ENCODE assay signal across 9 mouse cellular contexts in the genomic region with DNA sequence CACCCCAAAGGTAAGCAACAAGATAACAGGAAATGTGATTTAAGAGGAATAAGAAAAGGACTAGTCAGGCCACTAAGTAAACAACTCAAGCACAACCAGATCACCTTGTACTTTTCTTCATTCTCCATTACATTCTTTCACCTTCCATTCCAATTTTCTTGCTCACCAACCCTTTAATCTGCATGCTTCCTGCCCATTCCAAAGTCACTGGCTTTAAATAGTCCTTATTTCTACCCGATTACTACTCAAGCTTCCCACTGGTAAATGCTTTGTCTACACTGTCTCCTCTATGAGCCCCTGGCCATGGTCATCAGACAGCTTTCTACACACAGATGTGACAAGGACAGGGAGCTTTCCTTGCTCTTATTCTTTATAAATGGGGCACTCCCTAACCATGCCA. TPM values are rescaled to one million over a fixed set of nuclear protein-coding genes. Genes with fewer than 3 reads are reported as not detected.
A peak's percentile ranks its signal among the peaks of the same experiment; 100 is the strongest.
DNase-seq lines count a peak whose midpoint lies in the region; ATAC-seq and TF ChIP-seq lines count a peak whose summit lies in the region.
"Had no signal": no experiment of that assay in that cellular context is flagged by ENCODE, and none has a peak within 500 bp of the region (broad histone marks: within the 10 kb centered on the region; RNA-seq: fewer than 3 reads in every experiment).

No protein-coding gene starts in this region.

- H3K4me1 ChIP-seq in lung, embryonic 14.5 days (ENCODE audit: insufficient read depth) = no peaks in the 10 kb centered on the region
- peaks cover 20% of the 10 kb centered on the region for H3K4me1 ChIP-seq in forebrain, embryonic 12.5 days
- H3K4me1 ChIP-seq in limb, embryonic 10.5 days = peaks cover 16% of the 10 kb centered on the region
- H3K4me1 ChIP-seq in neural tube, embryonic 14.5 days (ENCODE audit: control insufficient read depth, insufficient read depth, low read length) = peaks cover 15% of the 10 kb centered on the region

- no peak overlapping the region for H3K27ac ChIP-seq in lung, embryonic 14.5 days (ENCODE audit: low read depth)
- no peak overlapping the region for H3K27ac ChIP-seq in forebrain, embryonic 12.5 days
- H3K27ac ChIP-seq in limb, embryonic 10.5 days = no peak overlapping the region
- no peak overlapping the region for H3K27ac ChIP-seq in neural tube, embryonic 14.5 days (ENCODE audit: low read depth, low read length)

- H3K9me3 ChIP-seq in lung, embryonic 14.5 days (ENCODE audit: low read depth, low read length) = no peaks in the 10 kb centered on the region
- no peaks in the 10 kb centered on the region for H3K9me3 ChIP-seq in forebrain, embryonic 12.5 days
- no peaks in the 10 kb centered on the region for H3K9me3 ChIP-seq in limb, embryonic 10.5 days (replicated peaks)
- H3K9me3 ChIP-seq in neural tube, embryonic 14.5 days (ENCODE audit: control insufficient read depth, low read length) = no peaks in the 10 kb centered on the region

- DNase-seq in lung, embryonic 14.5 days = no peak
- DNase-seq in lung, postnatal 4 days = no peak
- no peak for DNase-seq in limb, embryonic 10.5 days (ENCODE audit: low spot score)
- no peak for DNase-seq in layer of hippocampus, adult 8-10 months (ENCODE audit: low spot score in 2 of 2)
- DNase-seq in right cerebral cortex, adult 18-20 months = no peak
- no peak for DNase-seq in frontal cortex, adult 2 months (ENCODE audit: extremely low spot score in 1 of 2, low spot score in 1 of 2)
- DNase-seq: cerebellum, adult 18-20 months had no signal

- no peak for ATAC-seq in lung, embryonic 14.5 days (ENCODE audit: insufficient read depth)
- ATAC-seq in forebrain, embryonic 12.5 days (ENCODE audit: low FRiP score) = no peak
- no peak for ATAC-seq in neural tube, embryonic 14.5 days (ENCODE audit: low read depth)

- 67% methylated on average over 1 of the region's 1 CpGs for WGBS in lung, embryonic 14.5 days
- WGBS in forebrain, embryonic 12.5 days = 59% methylated on average over 1 of the region's 1 CpGs
- 74% methylated on average over 1 of the region's 1 CpGs for WGBS in limb, embryonic 10.5 days
- WGBS in neural tube, embryonic 14.5 days = 59% methylated on average over 1 of the region's 1 CpGs

- H3K9ac ChIP-seq in lung, embryonic 14.5 days = no peak overlapping the region
- no peak overlapping the region for H3K9ac ChIP-seq in forebrain, embryonic 12.5 days
- H3K9ac ChIP-seq in neural tube, embryonic 14.5 days (replicated peaks; ENCODE audit: low read depth, low read length) = no peak overlapping the region

- H3K36me3 ChIP-seq in lung, embryonic 14.5 days (ENCODE audit: insufficient read depth) = peaks cover 24% of the 10 kb centered on the region
- H3K36me3 ChIP-seq in forebrain, embryonic 12.5 days (replicated peaks) = peaks cover 22% of the 10 kb centered on the region
- H3K36me3 ChIP-seq in limb, embryonic 10.5 days = peaks cover 39% of the 10 kb centered on the region
- H3K36me3 ChIP-seq in neural tube, embryonic 14.5 days (ENCODE audit: control insufficient read depth, insufficient read depth, low read length) = 0 out of 2 replicates have a peak, but pooled peaks cover 10% of the 10 kb centered on the region

- no peak overlapping the region for H3K4me3 ChIP-seq in lung, embryonic 14.5 days (ENCODE audit: low read depth, low read length)
- no peak overlapping the region for H3K4me3 ChIP-seq in forebrain, embryonic 12.5 days (replicated peaks)
- H3K4me3 ChIP-seq in limb, embryonic 10.5 days = 0 out of 2 replicates have a peak overlapping the region, but pooled peaks have one; percentile 96
- H3K4me3 ChIP-seq in neural tube, embryonic 14.5 days (ENCODE audit: low read depth, low read length) = no peak overlapping the region

- peak overlapping the region; percentile 82 for H3K4me2 ChIP-seq in lung, embryonic 14.5 days
- H3K4me2 ChIP-seq in forebrain, embryonic 12.5 days = peak overlapping the region; percentile 29; the same call in 1 of the 2 replicates
- H3K4me2 ChIP-seq in neural tube, embryonic 14.5 days (ENCODE audit: low read depth, low read length) = peak overlapping the region; percentile 6; the same call in 1 of the 2 replicates

- no peak for TF ChIP-seq CTCF in lung, embryonic 14.5 days (IDR thresholded peaks at IDR 0.05; ENCODE audit: low read depth)

- no peaks in the 10 kb centered on the region for H3K27me3 ChIP-seq in lung, embryonic 14.5 days (ENCODE audit: insufficient read depth, low read length)
- H3K27me3 ChIP-seq in forebrain, embryonic 12.5 days = no peaks in the 10 kb centered on the region
- no peaks in the 10 kb centered on the region for H3K27me3 ChIP-seq in limb, embryonic 10.5 days (ENCODE audit: low read depth, poor library complexity, severe bottlenecking)
- H3K27me3 ChIP-seq in neural tube, embryonic 14.5 days (ENCODE audit: control insufficient read depth, insufficient read depth, low read length) = no peaks in the 10 kb centered on the region

RNA-seq across cellular contexts. Expression of a gene that starts 2.3 kb away (rescaled TPM):
- 71.4 and 73.3 TPM in 2 replicates for polyA plus RNA-seq in lung, embryonic 14.5 days (2014; fragmentation: Nextera tagmentation; extraction: Ambion mirVana)
- 58.5 and 62.5 TPM in 2 replicates for polyA plus RNA-seq in forebrain, embryonic 12.5 days (2016; fragmentation: Nextera tagmentation; extraction: Ambion mirVana)
- polyA plus RNA-seq in limb, embryonic 10.5 days (2016; fragmentation: Nextera tagmentation; extraction: Ambion mirVana) = 83.4 and 89.4 TPM in 2 replicates
- 45.7 and 53.2 TPM in 2 replicates for polyA plus RNA-seq in neural tube, embryonic 14.5 days (2014; fragmentation: Nextera tagmentation; extraction: Ambion mirVana)
- total RNA-seq in layer of hippocampus, adult 8-10 months (2022) = 10 to 100 TPM; 22.5 to 36.6 (median 30.4) TPM
- 17.2 and 21.6 TPM in 2 replicates for polyA plus RNA-seq in frontal cortex, adult 2 months (2012; rRNA removed)

Comparison
In these comparisons a context has a peak if more than half of its experiments do, and no peak if none do; other contexts are left out.
1. H3K4me2 ChIP-seq: peak in every context shown above with its lines; median percentile 82 in lung, embryonic 14.5 days; 29 in forebrain, embryonic 12.5 days; 6 in neural tube, embryonic 14.5 days.